Mouse (Mus musculus) thymus, adult 2 months (tissue): ENCODE results near the gene Tbc1d14. TPM values are rescaled to one million over a fixed set of nuclear protein-coding genes. Genes with fewer than 3 reads are reported as not detected.

ENCODE experiments used
- DNase-seq: peaks from one replicate; pipeline ENCODE4 v3.0.0; 2021
- H3K27ac ChIP-seq: fragments of 200-500 bp; 2 replicates; pipeline ENCODE4 v1.5.1; 2012; ENCODE audit warnings: low read length, control low read depth; ENCODE audit not compliant: control insufficient read depth, insufficient read depth
- H3K27me3 ChIP-seq: fragments of 200-500 bp; 2 replicates; pipeline ENCODE4 v1.6.1; 2012; ENCODE audit warnings: mild to moderate bottlenecking, low read length, moderate library complexity, mixed read lengths; ENCODE audit not compliant: control insufficient read depth, insufficient read depth
- H3K36me3 ChIP-seq: fragments of 200-500 bp; 2 replicates; pipeline ENCODE4 v1.6.1; 2012; ENCODE audit warnings: mild to moderate bottlenecking, low read length, moderate library complexity; ENCODE audit not compliant: control insufficient read depth, insufficient read depth
- H3K4me1 ChIP-seq: fragments of 200-500 bp; replicated peaks from 2 replicates; pipeline ENCODE4 v1.6.1; 2012; ENCODE audit warnings: low read length; ENCODE audit not compliant: control insufficient read depth, insufficient read depth
- H3K4me3 ChIP-seq: fragments of 200-500 bp; 2 replicates; pipeline ENCODE4 v1.5.1; 2012; ENCODE audit warnings: mild to moderate bottlenecking, low read length, control low read depth, moderate library complexity; ENCODE audit not compliant: control insufficient read depth, insufficient read depth
- CTCF ChIP-seq: fragments of 200-500 bp; IDR thresholded peaks from 2 replicates; pipeline ENCODE4 v1.5.1; 2012; ENCODE audit warnings: mild to moderate bottlenecking, control low read depth, low read length, moderate library complexity, borderline replicate concordance; ENCODE audit not compliant: control insufficient read depth, poor library complexity, insufficient read depth; ENCODE audit errors: extremely low read depth
- POLR2A ChIP-seq: fragments of 200-500 bp; IDR thresholded peaks from 2 replicates; pipeline ENCODE4 v1.6.1; 2012; ENCODE audit warnings: mild to moderate bottlenecking, low read length, control low read depth, moderate library complexity; ENCODE audit not compliant: control insufficient read depth, poor library complexity, insufficient read depth; ENCODE audit errors: extremely low read depth
- WGBS: fragments of 180-500 bp; shearing (Covaris S2); methylation state at CpG from one replicate; pipeline ENCODE4 v1.1.7; 2018; 5-methylcytosine and 5-hydroxymethylcytosine counted together
- polyA plus RNA-seq: library from polyadenylated mRNA; depleted of rRNA; stranded (reverse); fragments of >200 nt; gene quantifications from 2 replicates; pipeline ENCODE4 v1.2.3, GENCODE M21; 2012

Gene Tbc1d14
- polyA plus RNA-seq, 1 experiment: 48.6 TPM

GRCm38 (mm10) chr5:36457706-36458105 is 135.4 kb downstream of the Tbc1d14 start:
- DNase-seq: no peak
- Histone ChIP-seq H3K27ac (no peak overlapping the region), H3K27me3 (no peaks in the 10 kb centered on the region), H3K4me3 (no peak overlapping the region), H3K4me1 (no peaks in the 10 kb centered on the region), H3K36me3 (no peaks in the 10 kb centered on the region)
- 77% methylated on average over 4 of the region's 4 CpGs for WGBS
- TF ChIP-seq POLR2A: no peak
- TF ChIP-seq CTCF: no peak

GRCm38 (mm10) chr5:36452821-36453220 is 140.3 kb downstream of the Tbc1d14 start:
- 54% methylated on average over 6 of the region's 6 CpGs for WGBS
- Histone ChIP-seq H3K4me3 (no peak overlapping the region), H3K27ac (no peak overlapping the region), H3K27me3 (no peaks in the 10 kb centered on the region), H3K4me1 (peaks cover 5% of the 10 kb centered on the region), H3K36me3 (no peaks in the 10 kb centered on the region)
- no peak for TF ChIP-seq POLR2A
- TF ChIP-seq CTCF: no peak
- no peak for DNase-seq

- Histone ChIP-seq H3K4me1 (peaks cover 7% of the 10 kb centered on the region), H3K4me3 (no peak overlapping the region), H3K27me3 (no peaks in the 10 kb centered on the region), H3K27ac (no peak overlapping the region), H3K36me3 (no peaks in the 10 kb centered on the region)
- TF ChIP-seq CTCF (no peak), POLR2A (no peak)
- no peak for DNase-seq
- 82% methylated on average over 10 of the region's 10 CpGs for WGBS
Observed at GRCm38 (mm10) chr5:36451872-36452389, 141.1 kb downstream of the Tbc1d14 start.

GRCm38 (mm10) chr5:36451119-36451518 is 142.0 kb downstream of the Tbc1d14 start:
- Histone ChIP-seq H3K27ac (no peak overlapping the region), H3K27me3 (no peaks in the 10 kb centered on the region), H3K4me3 (no peak overlapping the region), H3K4me1 (peaks cover 16% of the 10 kb centered on the region), H3K36me3 (no peaks in the 10 kb centered on the region)
- TF ChIP-seq CTCF (no peak), POLR2A (no peak)
- 16% methylated on average over 9 of the region's 10 CpGs for WGBS
- no peak for DNase-seq

GRCm38 (mm10) chr5:36449710-36450358 is 143.2 kb downstream of the Tbc1d14 start:
- Histone ChIP-seq H3K27me3 (no peaks in the 10 kb centered on the region), H3K4me1 (peaks cover 28% of the 10 kb centered on the region), H3K27ac (no peak overlapping the region), H3K4me3 (no peak overlapping the region), H3K36me3 (no peaks in the 10 kb centered on the region)
- no peak for DNase-seq
- WGBS: 88% methylated on average over 6 of the region's 6 CpGs
- no peak for TF ChIP-seq POLR2A
- no peak for TF ChIP-seq CTCF

- no peak for TF ChIP-seq CTCF
- TF ChIP-seq POLR2A: no peak
- H3K36me3 ChIP-seq: no peaks in the 10 kb centered on the region
- DNase-seq: no peak
- H3K4me3 ChIP-seq: no peak overlapping the region
- no peak overlapping the region for H3K27ac ChIP-seq
- H3K4me1 ChIP-seq: peaks cover 35% of the 10 kb centered on the region
- no peaks in the 10 kb centered on the region for H3K27me3 ChIP-seq
- 97% methylated on average over 12 of the region's 12 CpGs for WGBS
Observed at GRCm38 (mm10) chr5:36447872-36448271, 145.2 kb downstream of the Tbc1d14 start.
